Mouse (Mus musculus) heart, adult 2 months (tissue): ENCODE measurements around the gene Ciao1. TPM values are rescaled to one million over a fixed set of nuclear protein-coding genes. Genes with fewer than 3 reads are reported as not detected.

ENCODE experiments used
- DNase-seq, 2 experiments: peaks; one replicate each; pipeline ENCODE4 v3.0.0; 2021
- H3K27ac ChIP-seq: fragments of 200-600 bp; 2 replicates; pipeline ENCODE4 v1.8.1; 2022
- H3K27me3 ChIP-seq: fragments of 200-500 bp; 2 replicates; pipeline ENCODE4 v1.6.1; 2012; ENCODE audit warnings: mild to moderate bottlenecking, low read length, inconsistent platforms, mixed read lengths; ENCODE audit not compliant: control insufficient read depth, insufficient read depth
- H3K36me3 ChIP-seq: fragments of 200-500 bp; 2 replicates; pipeline ENCODE4 v1.6.1; 2012; ENCODE audit warnings: low read length, inconsistent platforms; ENCODE audit not compliant: control insufficient read depth, insufficient read depth
- H3K4me1 ChIP-seq: fragments of 200-500 bp; 2 replicates; pipeline ENCODE4 v1.6.1; 2011; ENCODE audit warnings: low read length; ENCODE audit not compliant: control insufficient read depth, insufficient read depth
- H3K4me3 ChIP-seq: fragments of 200-600 bp; 2 replicates; pipeline ENCODE4 v1.8.1; 2022
- H3K79me2 ChIP-seq: fragments of 200-500 bp; replicated peaks from 2 replicates; pipeline ENCODE4 v1.6.1; 2012; ENCODE audit warnings: mild to moderate bottlenecking, inconsistent platforms, low read length, moderate library complexity, mixed read lengths; ENCODE audit not compliant: control insufficient read depth, insufficient read depth
- H3K9ac ChIP-seq: fragments of 200-500 bp; 2 replicates; pipeline ENCODE4 v1.6.1; 2012; ENCODE audit warnings: low read depth, mild to moderate bottlenecking, control low read depth, inconsistent platforms, low read length, mixed read lengths
- CTCF ChIP-seq: fragments of 200-600 bp; IDR thresholded peaks from 2 replicates; pipeline ENCODE4 v1.8.1; 2022; ENCODE audit warnings: antibody characterized with exemption, mild to moderate bottlenecking, moderate library complexity
- EP300 ChIP-seq: fragments of 200-500 bp; IDR thresholded peaks from 2 replicates; pipeline ENCODE4 v1.6.1; 2011; ENCODE audit warnings: low read depth, low read length, control low read depth; ENCODE audit not compliant: insufficient read depth
- POLR2A ChIP-seq: fragments of 200-500 bp; IDR thresholded peaks from 2 replicates; pipeline ENCODE4 v1.6.1; 2011; ENCODE audit warnings: mild to moderate bottlenecking, low read depth, low read length, control low read depth; ENCODE audit not compliant: insufficient read depth
- WGBS: fragments of 180-500 bp; shearing (Covaris S2); methylation state at CpG from one replicate; pipeline ENCODE4 v1.1.7; 2018; 5-methylcytosine and 5-hydroxymethylcytosine counted together
- intact Hi-C: fragments of 180-260 bp; cut with DNase I; formaldehyde crosslinking; loops from one replicate; pipeline ENCODE4 v1.15.1; 2025
- polyA plus RNA-seq: library from polyadenylated mRNA; depleted of rRNA; stranded (reverse); fragments of >200 nt; gene quantifications from 2 replicates; pipeline ENCODE4 v1.2.3, GENCODE M21; 2012
- total RNA-seq, 2 experiments: library from RNA; stranded (reverse); gene quantifications; 2 replicates each; pipeline ENCODE4 v1.2.3; 2021

Ciao1 gene
- total and polyA plus RNA-seq, 3 experiments, result 56.3 to 60.8 (median 59.1) TPM

DNA sequence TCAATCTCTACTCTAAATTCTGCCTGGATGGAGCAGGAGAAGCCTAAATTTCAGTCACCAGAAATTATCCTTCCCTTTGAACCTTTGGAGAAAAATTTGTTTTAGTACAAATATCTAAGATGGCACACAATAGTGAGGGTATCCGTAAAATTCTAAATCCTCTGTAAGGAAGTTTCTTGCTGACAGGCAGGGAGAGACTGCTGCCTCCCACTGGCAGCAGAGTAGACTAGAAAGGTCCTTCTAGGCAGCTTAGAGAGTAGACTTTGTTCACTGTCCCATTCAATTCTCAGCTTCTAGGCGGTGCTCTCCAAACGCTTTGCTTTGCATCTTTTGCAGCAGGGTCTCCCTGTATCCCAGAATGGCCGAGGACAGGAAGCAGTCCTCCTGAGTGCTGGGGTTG lies 20.2 kb upstream of the Ciao1 start:
- Histone ChIP-seq H3K9ac (no peak overlapping the region), H3K27me3 (no peaks in the 10 kb centered on the region), H3K4me3 (no peak overlapping the region), H3K4me1 (peaks cover 2% of the 10 kb centered on the region), H3K27ac (no peak overlapping the region), H3K36me3 (peaks cover 6% of the 10 kb centered on the region), H3K79me2 (peaks cover 2% of the 10 kb centered on the region)
- no peak for DNase-seq
- no peak for TF ChIP-seq POLR2A
- no peak for TF ChIP-seq EP300
- peak; percentile 51 for TF ChIP-seq CTCF
- intact Hi-C loops, result loop anchor here (2.0 kb wide), 1 partner anchor 15 kb away; no protein-coding TSS in a partner anchor
- 44% methylated on average over 4 of the region's 4 CpGs for WGBS

DNA sequence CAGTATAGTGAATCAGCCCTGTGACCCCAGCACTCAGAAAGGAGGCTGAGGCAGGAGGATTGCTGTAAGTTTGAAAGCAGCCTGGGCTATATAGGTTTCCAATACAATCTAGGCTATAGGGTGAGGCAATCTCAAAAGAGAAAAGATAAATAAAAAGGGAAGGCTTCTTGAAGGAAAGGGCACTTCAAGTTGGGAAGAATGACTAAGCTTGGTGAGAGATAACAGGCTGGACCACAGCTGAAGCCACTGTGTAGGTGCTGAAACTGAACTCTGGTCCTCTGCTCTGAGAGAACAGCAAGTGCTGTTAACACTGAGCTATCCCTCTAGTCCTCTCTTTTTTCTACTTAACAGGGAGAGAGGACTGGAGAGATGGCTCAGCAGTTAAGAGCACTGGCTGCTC lies 14.9 kb upstream of the Ciao1 start:
- no peaks in the 10 kb centered on the region for H3K27me3 ChIP-seq
- H3K4me3 ChIP-seq, result no peak overlapping the region
- H3K36me3 ChIP-seq, result peaks cover 18% of the 10 kb centered on the region
- no peak for DNase-seq
- no peak overlapping the region for H3K9ac ChIP-seq
- no peaks in the 10 kb centered on the region for H3K79me2 ChIP-seq
- no peak for TF ChIP-seq POLR2A
- peaks cover 11% of the 10 kb centered on the region for H3K4me1 ChIP-seq
- intact Hi-C loops, result no loop called here
- H3K27ac ChIP-seq, result no peak overlapping the region

GRCm38 (mm10) chr2:127259340-127259739 lies 11.7 kb upstream of the Ciao1 start:
- DNase-seq, result peak in 1 of 2 experiments; percentile 69
- Histone ChIP-seq H3K27me3 (no peaks in the 10 kb centered on the region), H3K4me3 (no peak overlapping the region), H3K9ac (peak overlapping the region; percentile 11), H3K27ac (peak overlapping the region; percentile 18), H3K4me1 (peaks cover 11% of the 10 kb centered on the region), H3K79me2 (no peaks in the 10 kb centered on the region), H3K36me3 (peaks cover 18% of the 10 kb centered on the region)
- 19% methylated on average over 5 of the region's 5 CpGs for WGBS
- intact Hi-C loops, result loop anchor here (10.0 kb wide), 1 partner anchor 325 kb away; the partner anchor contains the start of genes Mrps5 and Zfp661
- TF ChIP-seq EP300 (0 out of 2 replicates have a peak, but pooled peaks have one; percentile 24), CTCF (0 out of 2 replicates have a peak, but pooled peaks have one; percentile 11), POLR2A (0 out of 2 replicates have a peak, but pooled peaks have one; percentile 29)

GRCm38 (mm10) chr2:127255294-127255693 lies 7.7 kb upstream of the Ciao1 start:
- no peak overlapping the region for H3K9ac ChIP-seq
- TF ChIP-seq POLR2A (no peak), EP300 (no peak), CTCF (no peak)
- no peaks in the 10 kb centered on the region for H3K27me3 ChIP-seq
- H3K79me2 ChIP-seq, result no peaks in the 10 kb centered on the region; the same call in 1 of the 2 replicates
- no peak for DNase-seq
- WGBS, result 76% methylated on average over 6 of the region's 6 CpGs
- H3K36me3 ChIP-seq, result peaks cover 30% of the 10 kb centered on the region
- peaks cover 19% of the 10 kb centered on the region for H3K4me1 ChIP-seq
- intact Hi-C loops, result loop anchor here (10.0 kb wide), 1 partner anchor 330 kb away; the partner anchor contains the start of genes Mrps5 and Zfp661
- H3K4me3 ChIP-seq, result no peak overlapping the region
- no peak overlapping the region for H3K27ac ChIP-seq

DNA sequence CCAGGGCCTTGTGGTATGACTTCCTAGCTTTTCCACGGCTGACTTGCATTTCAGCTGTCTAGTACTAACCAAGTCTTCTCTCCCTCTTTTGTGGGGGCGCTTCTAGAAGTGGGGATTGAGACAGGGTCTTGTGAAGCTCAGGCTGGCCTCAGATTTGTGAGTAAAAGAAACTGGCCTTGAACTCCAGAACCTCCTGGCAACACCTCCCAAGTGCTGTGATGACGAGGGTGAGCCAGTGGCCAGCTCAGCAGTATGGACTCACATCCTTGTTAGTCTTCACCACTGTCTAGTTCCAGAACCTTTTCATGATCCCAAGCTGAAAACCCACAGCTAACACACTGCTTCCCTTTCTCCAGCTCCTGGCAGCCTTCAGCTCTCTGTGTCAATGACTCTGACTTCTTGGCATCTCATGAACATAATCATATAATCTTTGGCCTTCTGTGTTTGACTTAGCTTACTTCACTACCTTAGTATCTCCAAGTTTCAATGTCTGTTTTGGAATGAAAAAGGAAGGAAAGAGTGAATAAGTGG lies 7.1 kb upstream of the Ciao1 start:
- Histone ChIP-seq H3K27ac (no peak overlapping the region), H3K36me3 (peaks cover 28% of the 10 kb centered on the region), H3K4me1 (peaks cover 19% of the 10 kb centered on the region), H3K9ac (no peak overlapping the region), H3K27me3 (no peaks in the 10 kb centered on the region), H3K4me3 (no peak overlapping the region), H3K79me2 (peaks cover 2% of the 10 kb centered on the region; the same call in 1 of the 2 replicates)
- no peak for DNase-seq
- TF ChIP-seq EP300 (no peak), CTCF (no peak), POLR2A (no peak)
- intact Hi-C loops, result loop anchor here (10.0 kb wide), 1 partner anchor 330 kb away; the partner anchor contains the start of genes Mrps5 and Zfp661
- 87% methylated on average over 3 of the region's 3 CpGs for WGBS

GRCm38 (mm10) chr2:127252787-127253186 lies 5.2 kb upstream of the Ciao1 start:
- H3K4me3 ChIP-seq, result no peak overlapping the region
- H3K27ac ChIP-seq, result peak overlapping the region; percentile 15; the same call in 1 of the 2 replicates
- DNase-seq, result no peak
- no peak overlapping the region for H3K9ac ChIP-seq
- no peaks in the 10 kb centered on the region for H3K27me3 ChIP-seq
- H3K79me2 ChIP-seq, result peaks cover 4% of the 10 kb centered on the region; the same call in 1 of the 2 replicates
- WGBS, result 61% methylated on average over 5 of the region's 5 CpGs
- TF ChIP-seq POLR2A, result no peak
- peaks cover 12% of the 10 kb centered on the region for H3K4me1 ChIP-seq
- H3K36me3 ChIP-seq, result peaks cover 21% of the 10 kb centered on the region
- intact Hi-C loops, result loop anchor here (2.0 to 10.0 kb wide), 2 partner anchors 16 to 332 kb away; partner anchors contain the start of genes Mrps5 and Zfp661
